Mouse (Mus musculus) gastrocnemius, postnatal 4 days (tissue): ENCODE measurements around the gene Asna1. TPM values are rescaled to one million over a fixed set of nuclear protein-coding genes. Genes with fewer than 3 reads are reported as not detected.

Experiments
- DNase-seq, 2 experiments: peaks; one replicate each; pipeline ENCODE4 v3.0.0; 2021 to 2022; ENCODE audit warnings: low spot score in 2 of 2, mixed read lengths in 2 of 2
- total RNA-seq, 2 experiments: library from RNA; stranded (reverse); gene quantifications; 2 replicates each; pipeline ENCODE4 v1.2.3; 2021

The Asna1 gene
- total RNA-seq, 2 experiments from 2014 or later = 51.7 to 56.5 TPM

DNA sequence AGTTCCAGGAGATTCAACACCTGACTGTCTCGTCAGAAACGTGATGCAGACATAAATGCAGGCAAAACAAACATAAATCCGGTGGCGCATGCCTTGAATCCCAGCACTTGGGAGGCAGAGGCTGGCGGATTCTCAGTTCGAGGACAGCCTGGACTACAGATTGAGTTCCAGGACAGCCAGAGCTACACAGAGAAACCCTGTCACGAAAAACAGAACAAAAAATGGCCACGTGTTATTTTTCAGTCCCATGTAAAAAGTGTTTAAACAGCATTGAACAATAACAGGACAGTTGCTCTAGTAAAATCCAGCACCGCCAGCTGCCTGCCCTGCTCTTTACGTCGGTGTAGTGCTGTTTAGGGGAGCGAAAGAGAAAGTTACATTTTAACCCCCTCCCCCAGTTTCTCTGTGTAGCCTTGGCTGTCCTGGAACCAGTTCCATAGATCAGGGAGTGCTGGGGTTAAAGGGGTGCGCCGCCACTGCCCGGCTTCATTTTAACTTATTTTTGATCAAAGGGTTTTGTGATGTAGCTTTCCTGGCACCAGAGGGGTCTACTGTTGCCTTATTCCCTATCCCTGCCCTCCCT, 10.7 kb upstream of the Asna1 start:
- no peak for DNase-seq

DNA sequence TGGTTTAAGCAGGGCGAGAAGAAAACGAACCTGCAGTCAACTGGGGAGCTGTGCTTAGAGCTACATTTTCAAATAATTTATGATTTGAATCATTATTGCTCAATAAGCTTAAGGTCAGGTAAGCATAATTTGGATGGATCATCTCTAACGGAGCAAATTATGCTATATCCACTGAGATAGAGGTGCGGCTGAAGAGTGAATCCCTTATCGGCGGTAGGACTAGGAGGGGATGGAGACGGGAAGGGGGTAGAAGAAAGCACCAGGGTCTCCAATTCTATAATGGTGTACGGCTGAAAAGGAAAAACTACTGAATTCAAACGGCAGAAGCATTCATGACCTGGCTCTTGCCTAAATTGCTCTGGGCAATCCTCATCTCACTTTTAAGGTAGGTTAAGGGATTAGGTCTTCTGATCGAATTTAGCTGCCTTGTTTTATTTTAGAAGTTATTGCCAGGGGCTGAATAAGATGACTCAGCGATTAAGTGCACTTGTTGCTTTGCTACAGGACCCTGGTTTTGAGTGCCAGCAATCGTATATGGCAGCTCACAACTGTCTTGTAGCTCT, 10.2 kb upstream of the Asna1 start:
- DNase-seq = no peak

DNA sequence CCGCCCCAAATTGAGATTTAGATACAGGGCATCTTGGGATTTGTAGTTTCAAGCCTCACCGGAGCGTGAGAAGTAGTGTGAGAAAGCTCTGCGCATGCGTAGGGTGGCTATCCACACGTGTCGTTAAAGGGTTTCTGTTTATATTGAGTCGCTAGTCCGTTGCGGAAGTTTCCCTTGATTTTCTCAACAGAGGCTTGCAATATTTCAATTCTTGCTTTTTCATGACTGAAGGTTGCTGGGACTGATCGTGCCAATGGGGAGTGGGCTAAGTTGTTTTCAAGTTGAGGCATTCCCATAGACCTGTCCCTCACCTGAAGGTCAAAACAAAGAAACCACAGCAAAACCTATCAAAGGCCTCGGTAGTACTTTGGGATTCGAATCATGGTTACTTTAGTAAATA, 9.7 kb upstream of the Asna1 start:
- peak in 1 of 2 experiments; percentile 71 for DNase-seq

DNA sequence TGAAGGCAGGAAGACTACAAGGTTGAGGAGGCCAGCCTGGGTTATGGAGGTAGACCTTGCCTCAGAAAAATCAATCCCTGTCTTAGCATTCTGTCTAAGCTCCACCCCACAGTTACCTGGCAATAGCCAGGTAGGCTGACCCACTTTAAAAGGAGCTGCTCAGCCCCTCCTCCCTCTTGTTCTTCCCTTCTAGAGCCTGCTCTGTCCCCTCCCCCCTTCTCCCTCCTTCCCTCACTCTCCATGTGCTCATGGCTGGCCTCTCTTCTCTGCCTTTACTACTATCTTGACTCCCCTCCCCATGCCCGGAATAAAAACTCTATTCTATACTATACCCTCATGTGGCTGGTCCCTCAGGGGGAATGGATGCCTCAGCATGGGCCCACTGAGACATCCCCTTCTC, 8.8 kb upstream of the Asna1 start:
- DNase-seq = no peak

DNA sequence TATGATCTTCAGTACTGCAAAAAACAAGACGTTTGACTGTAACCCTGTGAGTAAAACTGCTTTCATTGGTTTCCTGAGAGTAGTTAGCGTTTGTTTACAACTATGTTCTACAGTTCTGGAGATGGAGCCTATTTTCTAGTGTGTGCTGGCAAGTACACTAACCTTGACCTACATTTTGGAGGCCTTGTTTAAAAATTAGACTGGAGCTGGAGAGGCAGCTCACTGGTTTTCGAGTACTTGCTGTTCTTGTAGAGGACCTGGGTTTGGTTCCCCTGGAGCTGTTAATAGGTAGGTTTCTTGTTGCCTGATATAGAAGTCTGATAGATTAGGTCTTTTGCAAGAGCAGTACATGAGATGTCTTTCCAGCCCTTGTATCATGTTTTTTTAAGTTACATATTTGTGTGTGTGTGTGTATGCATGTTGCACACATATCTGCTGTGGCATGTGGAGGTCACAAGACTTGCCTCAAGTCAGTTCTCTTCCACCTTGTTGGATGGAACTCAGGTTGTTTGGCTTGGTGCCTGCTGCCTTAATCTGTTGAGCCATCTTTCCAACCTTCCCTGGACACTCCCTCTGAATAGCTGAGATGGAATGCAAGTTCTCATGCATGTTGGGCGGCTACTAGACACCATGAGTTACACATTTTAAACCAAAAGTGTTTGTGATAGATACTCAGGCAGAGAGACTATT, 7.7 kb upstream of the Asna1 start:
- DNase-seq = no peak

DNA sequence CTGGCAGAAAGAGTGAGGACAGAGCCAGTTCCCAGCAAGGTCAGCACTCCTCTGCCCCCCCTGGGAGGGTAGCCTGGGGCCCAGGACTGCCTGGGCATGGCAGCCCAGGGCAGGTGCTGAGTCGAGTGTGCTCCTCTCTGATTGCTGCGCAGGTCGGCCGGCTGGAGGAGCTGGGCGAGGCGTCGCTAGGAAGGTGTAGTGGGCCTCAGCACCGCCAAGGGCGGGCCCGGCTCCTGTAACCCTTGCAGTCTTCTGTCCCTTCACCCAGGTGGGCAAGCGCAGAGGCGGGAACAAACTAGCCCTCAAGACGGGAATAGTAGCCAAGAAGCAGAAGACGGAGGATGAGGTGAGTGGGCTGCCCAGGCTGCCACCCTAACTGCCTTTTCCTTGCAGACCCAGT, 4.2 kb upstream of the Asna1 start:
- no peak for DNase-seq

DNA sequence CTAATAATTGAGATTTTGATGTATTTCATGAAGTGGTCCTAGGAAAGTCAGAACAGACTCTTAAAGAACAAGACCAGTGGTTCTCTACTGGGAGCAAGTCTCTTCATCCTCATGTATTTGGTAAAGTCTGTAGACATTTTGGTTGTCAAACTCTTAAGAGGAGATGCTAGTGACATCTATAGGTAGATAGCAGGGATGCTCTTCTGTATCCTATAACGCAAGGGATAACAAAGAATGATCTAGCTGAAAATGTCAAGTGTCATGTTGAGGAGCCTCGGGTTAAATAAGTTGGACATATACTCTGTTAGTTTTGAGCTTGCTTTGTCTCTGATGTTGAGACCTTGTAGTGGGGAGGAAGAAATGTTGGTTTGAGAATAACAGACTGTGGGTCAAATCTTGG, 2.8 kb upstream of the Asna1 start:
- no peak for DNase-seq

DNA sequence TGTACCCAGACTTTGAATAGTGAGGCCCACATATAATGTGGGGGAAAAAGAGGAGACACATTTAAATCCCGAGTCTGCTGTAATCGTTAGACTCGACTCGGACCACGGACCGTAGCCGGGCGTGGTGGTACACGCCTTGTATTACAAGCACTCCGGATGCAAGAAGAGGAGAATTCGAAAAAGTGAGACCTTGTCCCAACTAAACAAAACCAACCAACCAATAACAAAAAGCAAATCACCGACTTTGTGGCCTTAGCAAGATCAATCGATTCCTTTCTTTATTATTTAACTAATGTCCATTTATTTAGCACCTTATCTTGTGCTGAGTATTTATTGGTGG, 2.4 kb upstream of the Asna1 start:
- DNase-seq = no peak

DNA sequence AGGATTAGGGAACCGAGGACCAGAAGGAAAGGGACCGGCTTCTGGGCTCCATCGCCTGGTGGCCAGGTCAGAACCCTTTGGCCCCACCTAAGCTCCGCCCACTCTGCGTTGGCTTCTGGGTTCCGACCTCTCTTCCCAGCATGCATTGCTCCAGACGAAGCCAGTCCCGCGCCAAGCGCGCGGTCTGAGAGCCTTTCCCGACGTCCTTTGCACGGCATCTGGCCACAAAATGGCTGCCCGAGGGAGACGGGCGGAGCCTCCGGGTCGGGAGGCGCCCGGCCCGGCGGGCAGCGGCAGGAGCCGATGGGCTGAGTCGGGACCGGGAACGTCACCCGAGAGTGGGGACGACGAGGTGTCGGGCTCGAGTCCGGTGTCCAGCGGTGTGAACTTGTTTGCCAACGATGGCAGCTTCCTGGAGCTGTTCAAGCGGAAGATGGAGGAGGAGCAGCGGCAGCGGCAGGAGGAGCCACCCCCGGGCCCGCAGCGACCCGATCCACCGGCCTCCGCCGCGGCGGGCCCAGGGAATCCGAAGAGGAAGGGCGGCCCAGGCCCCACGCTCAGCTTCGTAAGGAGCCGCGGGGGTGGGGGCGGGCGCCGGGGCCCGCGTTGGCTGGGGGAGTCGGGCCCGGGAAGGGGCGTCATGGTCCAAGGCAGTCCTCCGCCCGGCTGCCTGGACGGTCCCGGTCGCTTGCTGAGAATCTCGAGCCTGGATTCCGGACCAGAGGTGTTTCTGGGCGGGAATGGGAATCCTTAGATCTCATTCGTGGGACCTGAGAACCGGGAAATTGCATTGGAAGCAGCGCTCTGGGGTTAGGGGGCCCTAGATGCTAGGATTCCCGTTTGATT, 1.8 kb upstream of the Asna1 start, which contains the start of gene Trir:
Trir (plus strand) TSS at position 154 of the 846 bp plus-strand sequence.
- DNase-seq = peak; percentile 91 to 97

DNA sequence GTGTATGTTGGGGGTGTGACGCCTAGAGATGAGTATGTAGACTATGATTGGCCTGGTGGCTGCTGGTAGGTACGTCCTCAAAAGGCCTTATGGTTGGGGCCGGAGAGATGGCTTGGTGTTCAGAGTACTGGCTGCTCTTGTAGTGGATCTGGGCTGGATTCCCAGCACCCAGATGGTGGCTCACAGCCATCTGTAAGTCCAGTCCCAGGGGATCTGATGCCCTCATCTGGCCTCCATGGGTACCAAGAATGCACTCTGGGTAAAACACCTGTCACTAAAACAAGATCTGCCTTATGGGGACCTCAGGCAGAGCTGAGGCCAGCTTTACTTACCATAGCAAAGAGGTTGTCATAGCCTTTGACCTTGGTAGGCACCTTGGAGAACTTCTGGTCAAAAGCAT, 1.2 kb downstream of the Asna1 start:
- no peak for DNase-seq

DNA sequence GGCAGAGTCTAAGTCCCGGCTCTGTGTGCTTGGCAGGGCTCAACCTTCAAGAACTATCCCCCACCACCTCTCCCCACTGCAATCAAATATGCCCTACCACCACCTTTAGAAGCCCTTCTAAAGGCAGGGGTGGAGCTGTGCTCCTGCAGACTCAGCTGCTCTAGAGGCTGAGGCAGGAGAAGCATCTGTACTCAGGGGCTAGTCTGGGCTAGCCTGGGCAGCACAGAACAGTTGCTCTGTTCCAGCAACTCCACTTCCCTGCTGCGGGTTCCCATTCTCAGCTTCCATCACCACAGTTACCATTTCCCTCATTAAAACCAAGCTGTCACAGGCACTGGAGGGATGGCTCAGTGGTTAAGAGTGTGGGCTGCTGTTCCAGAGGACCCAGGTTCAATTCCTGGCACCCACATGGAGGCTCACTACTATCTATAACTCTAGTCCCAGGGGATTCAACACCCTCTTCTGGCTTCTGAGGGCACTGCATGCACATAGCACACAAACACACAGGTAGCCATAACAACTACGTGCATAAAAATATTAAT, 3.5 kb downstream of the Asna1 start:
- no peak for DNase-seq

DNA sequence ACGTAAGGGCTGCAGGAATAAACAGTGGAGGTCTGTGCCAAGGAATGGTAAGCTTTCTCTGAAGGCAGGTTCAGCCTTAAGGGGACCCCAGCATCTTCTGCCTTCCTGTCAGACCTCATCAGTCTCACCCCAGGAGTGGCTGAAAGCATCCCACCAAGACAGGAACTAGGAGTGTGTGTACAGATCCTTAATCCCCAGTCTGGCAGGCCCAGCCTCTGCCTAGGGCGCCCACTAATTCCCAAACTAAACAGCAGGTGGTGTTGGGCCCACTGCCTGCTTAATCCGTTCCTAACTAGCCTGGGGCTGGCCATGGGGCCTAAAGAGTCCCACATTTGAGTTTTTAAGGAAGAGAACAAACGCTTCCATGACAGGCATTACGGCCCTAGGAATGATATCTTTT, 7.9 kb downstream of the Asna1 start:
- DNase-seq = no peak

DNA sequence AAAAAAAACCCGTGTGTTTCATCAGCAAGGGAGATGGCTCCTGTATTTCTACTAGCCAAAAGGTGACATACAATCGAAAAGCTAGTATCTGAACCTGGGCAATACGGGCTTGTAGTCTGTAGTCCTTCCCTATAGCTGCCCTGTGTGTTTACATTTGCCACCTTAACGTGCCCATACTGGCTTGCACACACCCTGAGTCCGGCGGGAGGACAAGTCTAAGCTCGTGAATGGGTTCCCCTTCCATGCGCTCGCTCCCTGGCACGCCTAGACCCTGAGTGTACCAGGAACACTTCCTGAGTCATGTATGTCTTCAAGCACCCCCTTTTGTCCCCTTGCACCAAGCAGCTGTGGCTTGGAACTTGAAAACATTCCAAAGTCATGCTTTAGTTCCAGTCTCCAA, 8.4 kb downstream of the Asna1 start:
- DNase-seq = no peak

DNA sequence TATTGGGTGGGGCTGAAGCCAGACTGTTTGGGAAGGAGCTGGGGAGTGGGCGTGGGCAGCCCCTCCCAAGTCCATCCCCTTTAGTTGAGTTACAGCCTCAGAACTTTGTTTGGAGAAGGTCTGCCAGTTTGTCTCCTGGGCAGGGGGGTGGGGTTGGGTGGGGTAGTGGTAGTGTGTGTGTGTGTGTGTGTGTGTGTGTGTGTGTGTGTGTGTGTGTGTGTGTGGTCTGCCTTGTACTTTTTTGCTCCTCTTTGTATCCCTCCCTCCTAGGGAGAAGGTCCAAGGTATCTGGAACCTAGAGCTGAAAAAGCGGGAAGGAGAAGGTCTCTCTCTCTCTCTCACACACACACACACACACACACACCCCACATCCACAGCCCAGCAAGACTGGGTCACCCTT, 10.7 kb downstream of the Asna1 start, which contains the start of gene Best2:
Best2 (minus strand) TSS at position 101 of the 400 bp plus-strand sequence.
- DNase-seq = no peak

DNA sequence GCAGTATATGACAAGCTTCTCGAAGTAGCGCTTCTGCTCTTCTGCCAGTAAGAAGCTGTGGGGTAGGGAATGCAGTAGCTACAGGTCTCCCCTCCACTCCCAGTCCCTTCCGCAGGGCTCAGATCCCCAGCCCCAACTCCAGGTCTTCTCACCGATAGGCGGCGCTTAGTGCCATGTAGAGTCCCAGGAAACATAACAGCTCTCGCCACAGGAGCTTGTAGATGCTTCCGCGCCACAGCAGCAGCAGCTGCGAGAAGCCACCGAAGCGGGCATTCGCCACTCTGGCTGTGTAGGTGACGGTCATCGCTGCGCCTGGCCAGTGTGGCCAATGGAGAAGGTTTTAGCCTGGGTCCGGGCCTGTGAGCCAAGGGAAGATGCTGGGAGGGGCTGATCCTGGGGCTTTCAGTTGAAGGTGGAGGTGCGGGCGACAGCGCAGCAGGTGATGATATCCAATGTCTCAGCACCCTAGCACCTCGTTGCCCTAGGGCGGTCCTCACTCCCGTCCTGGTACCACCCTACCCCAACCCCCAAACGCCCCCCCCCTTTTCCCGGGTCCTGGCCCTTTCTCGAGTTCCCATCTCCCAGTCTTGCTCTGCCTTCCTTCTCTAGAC, 11.7 kb downstream of the Asna1 start:
- DNase-seq = peak in 1 of 2 experiments; percentile 55

DNA sequence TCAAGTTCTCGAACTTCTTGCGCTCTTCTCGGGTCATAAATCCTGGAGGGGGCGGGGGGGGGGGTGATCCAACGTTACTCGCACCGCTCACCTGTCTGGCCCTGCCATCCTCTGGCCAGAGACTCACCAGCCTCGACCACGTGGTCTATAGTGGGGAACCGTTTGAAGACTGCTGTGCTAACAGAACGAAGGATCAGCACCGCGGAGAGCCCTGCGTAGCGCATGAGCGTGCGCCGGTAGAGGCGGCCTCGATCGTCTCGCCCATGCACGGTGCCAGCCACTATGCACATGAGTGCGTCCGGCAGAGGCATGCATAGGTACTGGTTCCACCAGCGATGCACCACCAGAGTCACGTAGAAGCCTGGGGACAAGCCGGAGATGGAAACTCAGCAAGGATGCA, 13.8 kb downstream of the Asna1 start:
- no peak for DNase-seq

DNA sequence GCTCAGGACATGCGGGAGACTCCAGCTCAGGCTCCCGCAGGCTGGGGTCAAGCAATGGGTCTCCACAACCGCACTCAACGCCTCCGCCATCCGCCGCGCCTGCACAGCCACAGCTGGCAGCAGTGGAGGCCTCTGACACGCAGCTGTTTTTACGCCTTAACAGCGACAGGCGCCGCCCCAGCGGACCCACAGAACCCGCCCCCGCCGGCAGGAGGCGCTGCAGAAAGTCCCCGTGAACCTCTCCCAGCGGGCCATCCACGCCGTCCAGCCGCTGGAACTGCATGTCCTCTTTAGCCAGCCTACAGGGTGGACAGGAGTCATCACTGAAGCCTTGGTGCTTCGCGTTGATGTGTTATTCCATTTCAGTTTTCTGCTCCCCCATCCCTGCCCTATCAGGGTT, 17.4 kb downstream of the Asna1 start:
- peak in 1 of 2 experiments; percentile 31 for DNase-seq

DNA sequence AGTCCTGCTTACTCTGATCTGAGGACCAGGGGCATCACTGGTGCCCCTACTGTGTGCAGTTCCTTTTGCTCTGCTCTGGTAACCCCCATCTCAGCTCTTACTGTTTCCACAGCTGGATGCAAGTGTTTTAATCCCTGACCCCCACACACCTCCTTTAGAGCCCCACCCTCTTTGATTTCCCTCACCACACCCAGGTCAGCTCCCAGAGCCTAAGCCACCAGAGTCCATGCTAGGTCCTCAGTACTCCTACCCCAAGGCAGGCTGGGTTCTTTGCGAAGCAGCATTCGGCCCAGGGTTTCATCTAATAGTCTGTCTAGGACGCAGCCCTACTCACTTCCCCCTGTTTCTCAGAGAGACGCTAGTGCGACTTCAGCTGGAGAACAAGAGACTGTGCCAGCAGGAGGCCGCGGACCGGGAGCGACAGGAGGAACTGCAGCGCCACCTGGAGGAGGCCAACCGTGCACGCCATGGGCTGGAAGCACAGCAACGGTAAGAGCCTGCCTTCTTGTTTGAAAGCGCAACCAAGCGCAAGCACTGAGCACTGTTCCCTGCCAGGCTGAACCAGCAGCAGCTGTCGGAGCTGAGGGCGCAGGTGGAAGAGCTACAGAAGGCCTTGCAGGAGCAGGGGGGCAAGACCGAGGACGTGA, 27.3 kb downstream of the Asna1 start:
- peak; percentile 82 to 91 for DNase-seq

DNA sequence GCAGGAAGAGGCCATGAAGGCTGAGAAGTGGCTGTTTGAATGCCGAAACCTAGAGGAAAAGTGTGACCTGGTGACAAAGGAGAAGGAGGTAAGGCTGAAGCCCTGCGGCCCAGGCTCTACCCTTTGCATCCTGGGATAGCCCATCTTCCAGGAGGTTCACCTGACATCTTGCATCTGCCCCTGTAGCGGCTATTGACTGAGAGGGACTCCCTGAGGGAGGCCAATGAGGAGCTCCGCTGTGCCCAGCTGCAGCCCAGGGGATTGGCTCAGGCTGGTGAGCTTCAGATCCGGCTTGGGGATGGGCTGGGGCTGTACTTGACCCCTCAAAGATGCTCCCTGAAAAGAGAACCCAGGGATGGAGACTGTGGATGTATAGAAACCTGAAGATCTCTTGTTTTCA, 28.1 kb downstream of the Asna1 start:
- no peak for DNase-seq

DNA sequence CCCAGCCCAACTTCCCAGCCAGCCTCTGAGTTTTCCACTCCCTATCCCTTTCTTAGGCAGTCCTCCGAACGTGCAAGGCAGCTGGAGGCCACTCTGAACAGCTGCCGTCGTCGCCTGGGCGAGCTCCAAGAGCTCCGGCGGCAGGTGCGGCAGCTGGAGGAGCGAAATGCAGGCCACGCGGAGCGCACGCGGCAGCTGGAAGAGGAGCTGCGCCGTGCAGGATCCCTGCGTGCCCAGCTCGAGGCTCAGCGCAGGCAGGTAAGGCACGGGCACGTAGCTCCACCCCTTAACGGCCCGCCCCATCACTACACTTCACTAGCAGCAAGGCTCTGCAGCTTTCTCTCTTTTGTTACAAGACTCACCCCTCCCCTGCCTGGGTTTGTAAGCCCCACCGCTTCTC, 29.4 kb downstream of the Asna1 start:
- DNase-seq = peak in 1 of 2 experiments; percentile 68

DNA sequence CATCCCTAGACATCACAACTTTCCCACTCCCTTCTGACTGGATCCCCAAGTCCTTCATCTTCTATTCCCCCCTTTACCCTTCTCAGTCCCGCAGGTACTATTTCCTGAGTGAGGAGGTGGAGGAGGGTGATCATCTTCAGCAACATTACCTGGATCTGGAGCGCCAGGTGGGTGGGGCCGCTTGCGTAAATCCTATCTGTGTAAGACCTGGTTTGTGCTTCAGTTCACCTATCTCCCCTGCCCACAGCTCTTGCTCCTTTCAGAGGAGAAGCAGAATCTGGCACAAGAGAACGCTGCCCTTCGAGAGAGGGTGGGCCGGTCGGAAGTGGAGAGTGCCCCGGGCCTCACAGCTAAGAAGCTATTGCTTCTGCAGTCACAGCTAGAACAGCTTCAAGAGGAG, 30.7 kb downstream of the Asna1 start:
- DNase-seq = no peak
